Mouse (Mus musculus) intestine, embryonic 14.5 days (tissue): ENCODE results near the gene Aspscr1. TPM values are rescaled to one million over a fixed set of nuclear protein-coding genes. Genes with fewer than 3 reads are reported as not detected.

Source experiments
- ATAC-seq: fragments of 200-750 bp; cut with Nextera tagmentation; replicated peaks from 2 replicates; pipeline ENCODE4 v1.8.0; 2017; ENCODE audit warnings: low read depth, moderate number of reproducible peaks, moderate TSS enrichment, moderate library complexity; ENCODE audit not compliant: low FRiP score, low TSS enrichment
- DNase-seq: peaks from one replicate; pipeline ENCODE4 v3.0.0-alpha.2; 2018; ENCODE audit warnings: low spot score
- H3K27ac ChIP-seq: fragments of 300-500 bp; sonication (generic); 2 replicates; pipeline ENCODE4 v1.5.1; 2014; ENCODE audit warnings: low read depth, mild to moderate bottlenecking, control low read depth
- H3K27me3 ChIP-seq: fragments of 300-500 bp; sonication (generic); replicated peaks from 2 replicates; pipeline ENCODE4 v1.6.1; 2014; ENCODE audit warnings: low read length, control low read depth; ENCODE audit not compliant: control insufficient read depth, insufficient read depth
- H3K36me3 ChIP-seq: fragments of 300-500 bp; sonication (generic); 2 replicates; pipeline ENCODE4 v1.6.1; 2014; ENCODE audit warnings: low read length, control low read depth; ENCODE audit not compliant: control insufficient read depth, insufficient read depth
- H3K4me1 ChIP-seq: fragments of 300-500 bp; sonication (generic); replicated peaks from 2 replicates; pipeline ENCODE4 v1.6.1; 2014; ENCODE audit warnings: low read length, control low read depth, mixed read lengths; ENCODE audit not compliant: control insufficient read depth, insufficient read depth
- H3K4me2 ChIP-seq: fragments of 300-500 bp; sonication (generic); 2 replicates; pipeline ENCODE4 v1.6.1; 2014; ENCODE audit warnings: low read length
- H3K4me3 ChIP-seq: fragments of 300-500 bp; sonication (generic); 2 replicates; pipeline ENCODE4 v1.5.1; 2014; ENCODE audit warnings: low read depth, low read length, control low read depth, mixed read lengths
- H3K9ac ChIP-seq: fragments of 300-500 bp; sonication (generic); 2 replicates; pipeline ENCODE4 v1.6.1; 2014; ENCODE audit warnings: mild to moderate bottlenecking, low read length
- H3K9me3 ChIP-seq: fragments of 300-500 bp; sonication (generic); 2 replicates; pipeline ENCODE4 v1.6.1; 2016; ENCODE audit warnings: low read length, control low read depth; ENCODE audit not compliant: control insufficient read depth
- WGBS: fragments of 180-500 bp; shearing (Covaris S2); extraction: QIAGEN DNeasy Blood & Tissue Kit; methylation state at CpG from one replicate; pipeline ENCODE4 v1.1.7; 2014; 5-methylcytosine and 5-hydroxymethylcytosine counted together
- polyA plus RNA-seq: library from polyadenylated mRNA; unstranded; fragments of >200 nt; fragmentation: Nextera tagmentation; extraction: Ambion mirVana; gene quantifications from 2 replicates; pipeline ENCODE4 v1.2.1, GENCODE M21; 2014

Gene Aspscr1
- 93.2 and 104 TPM in 2 replicates for polyA plus RNA-seq

DNA sequence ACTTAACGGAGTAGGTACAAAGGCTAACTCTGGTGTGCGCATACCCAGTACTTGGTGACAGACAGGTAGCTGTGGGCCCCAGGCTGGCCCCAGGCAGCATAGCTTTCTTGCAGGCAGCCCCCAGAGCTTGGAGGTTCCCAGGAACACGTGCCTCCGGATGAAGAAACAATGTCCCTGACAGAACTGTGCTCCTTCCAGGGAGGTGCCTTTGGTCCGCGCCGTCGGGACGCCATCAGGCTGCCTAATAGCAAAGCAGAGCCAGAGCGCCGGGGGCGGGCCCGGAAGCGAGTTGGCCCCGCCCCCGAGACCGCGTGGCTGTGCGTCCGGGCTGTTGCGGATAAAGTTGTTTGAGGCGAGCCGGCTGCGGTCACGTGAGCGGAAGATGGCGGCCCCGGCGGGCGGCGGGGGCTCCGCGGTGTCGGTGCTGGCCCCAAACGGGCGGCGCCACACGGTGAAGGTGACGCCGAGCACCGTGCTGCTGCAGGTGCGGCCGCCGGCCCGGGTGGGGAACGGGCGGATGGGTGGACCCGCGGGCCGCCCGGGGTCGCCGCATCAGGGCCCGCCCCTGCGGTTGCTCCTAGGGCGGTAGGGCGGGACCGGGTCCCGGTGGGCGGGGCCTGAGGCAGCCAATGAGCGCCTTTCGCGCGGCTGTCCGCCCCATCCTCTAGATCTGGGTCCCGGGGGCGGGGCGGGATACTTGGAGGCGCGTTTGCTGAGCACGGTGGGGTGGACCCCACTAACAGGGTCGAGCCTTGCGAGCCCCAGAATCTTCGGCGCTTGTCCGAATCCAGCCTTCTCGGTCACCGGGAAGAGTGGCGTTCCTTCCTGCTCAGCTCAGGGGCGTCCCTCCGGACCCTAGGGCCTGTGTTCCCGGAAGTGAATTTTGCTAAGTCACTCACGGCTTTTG, at the start of gene Aspscr1:
Gene Aspscr1, plus strand, starts transcription at position 287 of the 907 bp plus-strand sequence.
- Histone ChIP-seq H3K4me1 (no peaks in the 10 kb centered on the region; the same call in 1 of the 2 replicates), H3K4me3 (peak within 1 kb of the TSS; percentile 66), H3K27me3 (no peaks in the 10 kb centered on the region), H3K9ac (peak within 1 kb of the TSS; percentile 72), H3K9me3 (no peaks in the 10 kb centered on the region), H3K36me3 (0 out of 2 replicates have a peak, but pooled peaks cover 20% of the 10 kb centered on the region), H3K4me2 (peak within 1 kb of the TSS; percentile 56), H3K27ac (peak within 1 kb of the TSS; percentile 84)
- ATAC-seq (peak; percentile 98), DNase-seq (peak; percentile 95)
- under 1% methylated on average over 78 of the region's 83 CpGs for WGBS

DNA sequence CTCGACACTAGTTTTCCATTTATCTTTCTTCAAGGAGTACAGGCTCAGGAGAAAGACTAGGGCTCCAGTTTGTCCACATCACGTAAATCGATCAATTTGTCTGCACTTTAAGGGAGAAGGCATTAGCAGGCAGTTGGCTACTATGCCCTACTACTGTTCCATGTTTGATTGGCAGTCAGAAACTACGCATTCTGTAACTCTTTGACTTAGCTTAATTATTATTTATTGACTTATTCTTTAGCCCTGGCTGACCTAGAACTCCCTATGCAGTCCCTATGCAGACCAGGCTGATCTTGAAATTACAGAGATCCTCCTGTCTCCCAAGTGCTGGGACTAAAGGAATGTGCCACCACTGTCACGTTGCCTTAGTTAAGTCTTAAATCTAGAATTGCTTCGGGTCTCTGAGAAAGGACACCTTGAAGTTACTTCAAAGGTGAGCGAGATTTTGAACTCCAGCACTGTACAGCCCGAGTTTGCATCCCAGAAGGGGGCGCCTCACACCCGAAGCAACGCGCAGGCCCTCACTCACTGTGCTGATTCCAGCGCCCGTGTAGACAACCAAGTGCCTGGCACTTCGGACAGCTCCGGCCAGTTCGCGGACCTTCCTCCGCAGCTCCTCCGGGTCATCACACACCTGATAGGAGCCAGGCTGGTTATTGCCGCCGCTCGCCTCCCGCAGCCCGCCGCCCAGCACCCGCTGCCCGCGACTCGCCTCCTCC, 48.7 kb upstream of the Aspscr1 start:
- Histone ChIP-seq H3K27me3 (no peaks in the 10 kb centered on the region), H3K4me2 (peak overlapping the region; percentile 98), H3K4me1 (peaks cover 12% of the 10 kb centered on the region), H3K9ac (peak overlapping the region; percentile 73), H3K36me3 (peaks cover 51% of the 10 kb centered on the region), H3K27ac (peak overlapping the region; percentile 70), H3K9me3 (no peaks in the 10 kb centered on the region), H3K4me3 (peak overlapping the region; percentile 97)
- peak; percentile 77 for ATAC-seq
- WGBS, result 14% methylated on average over 29 of the region's 30 CpGs
- DNase-seq, result peak; percentile 82

DNA sequence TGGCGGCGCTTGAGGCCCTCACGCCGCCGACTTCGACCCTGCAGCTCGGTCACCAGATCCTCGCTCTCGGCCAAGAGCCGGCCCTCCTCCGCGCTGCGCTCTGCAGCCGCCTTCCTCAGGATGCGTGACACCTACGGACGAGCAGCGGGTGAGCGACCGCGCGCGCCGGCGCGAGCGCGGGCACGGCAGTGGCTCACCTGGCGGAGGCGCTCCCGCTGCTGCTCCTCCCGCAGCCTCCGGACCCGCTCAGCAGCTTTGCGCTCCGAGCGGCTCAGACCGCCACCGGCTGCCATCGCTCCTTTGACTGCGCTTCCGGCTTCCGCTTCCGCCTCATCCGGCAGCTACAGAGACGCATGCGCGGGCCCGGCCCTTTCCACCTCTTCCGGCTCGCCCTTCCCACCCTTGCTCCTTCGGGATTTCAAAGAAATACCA, 48.1 kb upstream of the Aspscr1 start:
- under 1% methylated on average over 53 of the region's 53 CpGs for WGBS
- peak overlapping the region; percentile 70 for H3K27ac ChIP-seq
- H3K4me1 ChIP-seq, result peaks cover 15% of the 10 kb centered on the region
- peak overlapping the region; percentile 73 for H3K9ac ChIP-seq
- peaks cover 52% of the 10 kb centered on the region for H3K36me3 ChIP-seq
- peak overlapping the region; percentile 97 for H3K4me3 ChIP-seq
- H3K4me2 ChIP-seq, result peak overlapping the region; percentile 98
- no peaks in the 10 kb centered on the region for H3K9me3 ChIP-seq
- DNase-seq (peak; percentile 90), ATAC-seq (peak; percentile 83)
- H3K27me3 ChIP-seq, result no peaks in the 10 kb centered on the region

- Histone ChIP-seq H3K4me1 (peaks cover 21% of the 10 kb centered on the region), H3K27me3 (no peaks in the 10 kb centered on the region), H3K4me3 (peak within 1 kb of the TSS; percentile 97), H3K27ac (peak within 1 kb of the TSS; percentile 70), H3K9me3 (no peaks in the 10 kb centered on the region), H3K4me2 (peak within 1 kb of the TSS; percentile 98), H3K36me3 (peaks cover 46% of the 10 kb centered on the region), H3K9ac (peak within 1 kb of the TSS; percentile 73)
- ATAC-seq (0 out of 2 replicates have a peak, but pooled peaks have one; percentile 4), DNase-seq (no peak)
- WGBS, result 17% methylated on average over 5 of the region's 5 CpGs
Measured at GRCm38 (mm10) chr11:120625152-120625775, 47.5 kb upstream of the Aspscr1 start, which contains the start of gene Sirt7. TSS of gene Sirt7 (minus strand) at chr11:120625240.

DNA sequence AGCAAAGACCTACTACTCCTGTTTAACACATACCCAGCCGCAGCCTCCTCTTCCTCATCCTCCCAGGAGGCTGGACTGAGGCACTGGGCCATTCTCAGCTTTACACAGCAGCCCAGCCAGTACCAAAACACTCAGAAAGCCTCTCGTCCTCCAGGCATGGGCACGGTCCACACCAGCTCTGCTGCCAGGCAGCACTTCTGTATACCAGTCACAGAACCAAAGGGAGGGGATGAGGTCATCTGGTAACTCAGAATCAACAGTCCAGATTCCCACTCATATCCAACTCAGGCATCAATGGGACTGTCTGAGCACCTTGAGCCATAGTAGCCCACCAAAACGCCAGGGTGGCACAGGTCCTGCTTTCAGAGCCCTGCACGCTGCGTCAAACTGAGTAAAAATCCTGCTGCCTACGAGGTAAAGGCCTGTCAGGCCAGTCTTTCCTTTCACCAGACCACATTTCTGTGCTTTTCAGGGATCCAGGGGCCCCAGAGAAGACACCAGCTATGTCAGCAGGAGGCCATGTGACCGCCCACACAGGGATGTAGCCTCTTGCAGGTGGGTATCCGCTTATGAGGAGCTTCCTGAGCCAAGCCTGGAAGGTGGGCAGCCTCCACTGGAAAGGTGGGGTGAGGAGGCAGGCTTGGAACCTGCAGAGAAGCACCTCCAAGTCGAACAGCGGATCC, 45.8 kb upstream of the Aspscr1 start:
- Histone ChIP-seq H3K4me2 (no peak overlapping the region), H3K36me3 (peaks cover 31% of the 10 kb centered on the region), H3K9ac (no peak overlapping the region), H3K4me3 (no peak overlapping the region), H3K27ac (no peak overlapping the region), H3K27me3 (no peaks in the 10 kb centered on the region), H3K4me1 (peaks cover 26% of the 10 kb centered on the region), H3K9me3 (no peaks in the 10 kb centered on the region)
- 90% methylated on average over 11 of the region's 11 CpGs for WGBS
- ATAC-seq (no peak), DNase-seq (no peak)

DNA sequence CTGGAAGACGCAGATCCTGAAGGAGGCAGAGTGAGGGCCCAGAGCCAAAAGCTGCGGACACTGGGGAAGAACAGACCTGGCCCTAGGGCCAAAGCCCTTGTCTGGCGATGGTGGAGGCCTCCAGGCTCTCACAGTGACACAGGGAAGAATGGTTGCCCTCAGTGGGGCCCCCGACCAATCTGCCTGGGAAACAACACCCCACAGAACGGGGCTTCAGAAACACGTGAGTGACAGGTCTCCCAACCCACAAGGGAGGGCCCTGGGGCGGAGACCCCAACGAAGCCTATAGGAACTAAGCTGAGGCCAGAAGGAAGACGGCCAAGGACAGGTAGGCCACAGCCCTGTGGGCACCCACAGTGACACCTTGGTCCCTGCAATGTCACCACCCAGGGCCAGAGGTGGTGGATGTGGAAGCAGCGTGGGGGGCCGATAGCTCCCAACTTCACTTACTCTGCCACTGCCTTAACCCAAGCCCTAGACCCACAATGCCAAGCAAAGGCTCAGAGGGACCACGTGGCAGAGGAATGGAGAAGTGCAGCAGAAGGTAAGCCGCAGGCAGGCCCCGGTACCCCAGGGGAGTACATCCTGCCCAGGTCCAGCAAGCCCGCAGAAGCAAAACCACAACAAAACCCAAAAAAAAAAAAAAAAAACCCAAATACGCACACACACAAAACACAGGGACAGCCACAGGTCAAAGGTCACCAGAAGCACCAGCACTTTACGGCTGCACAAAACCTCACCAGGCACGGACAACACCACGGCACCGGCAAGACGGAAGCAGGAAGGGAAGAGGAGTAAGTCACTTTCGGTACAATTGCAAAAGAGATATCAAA, 45.1 kb upstream of the Aspscr1 start:
- DNase-seq, result no peak
- Histone ChIP-seq H3K4me1 (peaks cover 32% of the 10 kb centered on the region), H3K9me3 (no peaks in the 10 kb centered on the region), H3K27me3 (no peaks in the 10 kb centered on the region), H3K27ac (no peak overlapping the region), H3K36me3 (peaks cover 25% of the 10 kb centered on the region), H3K4me2 (no peak overlapping the region), H3K9ac (no peak overlapping the region), H3K4me3 (no peak overlapping the region)
- ATAC-seq, result no peak
- WGBS, result 78% methylated on average over 22 of the region's 22 CpGs

- H3K4me2 ChIP-seq, result no peak overlapping the region
- H3K9me3 ChIP-seq, result no peaks in the 10 kb centered on the region
- no peaks in the 10 kb centered on the region for H3K27me3 ChIP-seq
- H3K27ac ChIP-seq, result no peak overlapping the region
- peaks cover 16% of the 10 kb centered on the region for H3K36me3 ChIP-seq
- WGBS, result 93% methylated on average over 23 of the region's 23 CpGs
- DNase-seq (no peak), ATAC-seq (no peak)
- no peak overlapping the region for H3K9ac ChIP-seq
- H3K4me3 ChIP-seq, result no peak overlapping the region
- H3K4me1 ChIP-seq, result peaks cover 31% of the 10 kb centered on the region
Measured at GRCm38 (mm10) chr11:120628601-120629340, 44.0 kb upstream of the Aspscr1 start.
